24 mouse cellular contexts compared by ENCODE assay signal in genomic region chr1:88112769-88113168, GRCm38 (mm10). TPM values are rescaled to one million over a fixed set of nuclear protein-coding genes. Genes with fewer than 3 reads are reported as not detected.
"Had no signal": no experiment of that assay in that cellular context is flagged by ENCODE, and none has a peak within 500 bp of the region (broad histone marks: within the 10 kb centered on the region; RNA-seq: fewer than 3 reads in every experiment).

No protein-coding gene starts in this region.

RNA-seq across cellular contexts. Expression of gene Ugt1a6b, which starts 9.7 kb away (rescaled TPM):
- polyA plus RNA-seq: heart, embryonic 10.5 days; heart, embryonic 11.5 days; heart, embryonic 12.5 days; heart, embryonic 13.5 days; heart, embryonic 14.5 days; heart, embryonic 15.5 days; heart, postnatal 0 days; hindbrain, embryonic 10.5 days; inflammation-experienced regulatory T-cells, adult 6 months; intestine, embryonic 14.5 days; kidney, embryonic 14.5 days had no signal

RNA-seq across cellular contexts. Expression of gene Ugt1a6a, which starts 21.8 kb away (rescaled TPM):
- polyA plus RNA-seq: heart, embryonic 10.5 days; heart, embryonic 11.5 days; heart, embryonic 12.5 days had no signal

RNA-seq across cellular contexts. Expression of gene Ugt1a8, which starts 25.2 kb away (rescaled TPM):
- polyA plus RNA-seq: heart, embryonic 10.5 days; heart, embryonic 11.5 days; heart, embryonic 12.5 days; heart, embryonic 13.5 days; heart, embryonic 14.5 days; heart, embryonic 15.5 days; heart, embryonic 16.5 days; heart, postnatal 0 days; hindbrain, embryonic 10.5 days; hindbrain, embryonic 11.5 days; hindbrain, embryonic 12.5 days; hindbrain, embryonic 13.5 days; hindbrain, embryonic 14.5 days; hindbrain, embryonic 15.5 days; hindbrain, embryonic 16.5 days; hindbrain, postnatal 0 days; intestine, embryonic 14.5 days; intestine, embryonic 15.5 days; intestine, embryonic 16.5 days; kidney, embryonic 14.5 days; kidney, embryonic 15.5 days; kidney, embryonic 16.5 days; large intestine, adult 2 months had no signal

RNA-seq across cellular contexts. Expression of gene Ugt1a9, which starts 42.2 kb away (rescaled TPM):
- polyA plus RNA-seq: heart, embryonic 10.5 days; heart, embryonic 11.5 days; heart, embryonic 12.5 days; heart, embryonic 13.5 days; heart, embryonic 14.5 days; heart, embryonic 15.5 days; heart, embryonic 16.5 days; heart, postnatal 0 days; hindbrain, embryonic 10.5 days; hindbrain, embryonic 11.5 days; hindbrain, embryonic 12.5 days; hindbrain, embryonic 13.5 days; hindbrain, embryonic 14.5 days; hindbrain, embryonic 15.5 days; hindbrain, embryonic 16.5 days; hindbrain, postnatal 0 days; inflammation-experienced regulatory T-cells, adult 6 months had no signal
